Mouse (Mus musculus): ENCODE results near the gene Capn3. TPM values are rescaled to one million over a fixed set of nuclear protein-coding genes. Genes with fewer than 3 reads are reported as not detected.
A peak's percentile ranks its signal among the peaks of the same experiment; 100 is the strongest.

Gene Capn3
- polyA plus RNA-seq (2012; rRNA removed), result 56.2 and 69.8 TPM in 2 replicates

DNA sequence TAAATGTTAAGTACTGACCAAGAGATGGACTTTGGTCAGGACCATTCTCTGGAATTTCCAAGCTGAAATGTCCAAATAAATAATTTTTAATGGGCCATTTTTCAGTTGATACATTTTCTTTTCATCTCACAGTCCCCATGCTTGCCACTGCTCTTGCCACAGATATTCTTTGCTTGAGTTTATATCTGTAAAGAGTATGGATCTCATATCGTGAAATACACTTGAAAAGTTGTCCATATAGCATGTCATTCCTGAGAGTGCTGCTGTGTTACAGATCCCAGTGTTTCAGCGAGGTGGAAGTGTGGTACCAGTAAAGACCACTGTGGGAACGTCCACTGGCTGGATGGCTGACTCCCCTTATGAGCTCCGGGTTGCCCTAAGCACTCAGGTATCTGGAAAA lies at the start of gene Capn3:
TSS of gene Capn3 (plus strand) at position 301 of the 400 bp plus-strand sequence.
- DNase-seq, result no peak
- H3K27me3 ChIP-seq (ENCODE audit: control insufficient read depth, insufficient read depth, low read length), result no peaks in the 10 kb centered on the region
- no peak within 1 kb of the TSS for H3K4me3 ChIP-seq (ENCODE audit: control insufficient read depth, insufficient read depth, low read length)
- H3K4me1 ChIP-seq (replicated peaks; ENCODE audit: control insufficient read depth, insufficient read depth, low read length), result peaks cover 9% of the 10 kb centered on the region; the same call in 1 of the 2 replicates
- peak within 1 kb of the TSS; percentile 47 for H3K27ac ChIP-seq (ENCODE audit: control insufficient read depth, insufficient read depth, low read length)
- TF ChIP-seq POLR2A (IDR thresholded peaks at IDR 0.05; ENCODE audit: control insufficient read depth, extremely low read depth, insufficient read depth, low read length, poor library complexity) (no peak), CTCF (IDR thresholded peaks at IDR 0.05; ENCODE audit: borderline replicate concordance, control insufficient read depth, extremely low read depth, insufficient read depth, low read length, poor library complexity) (no peak)
- 92% methylated on average over 4 of the region's 4 CpGs for WGBS
- peaks cover 4% of the 10 kb centered on the region for H3K36me3 ChIP-seq (ENCODE audit: control insufficient read depth, insufficient read depth, low read length)

- 96% methylated on average over 3 of the region's 3 CpGs for WGBS
- Histone ChIP-seq H3K36me3 (ENCODE audit: control insufficient read depth, insufficient read depth, low read length) (no peaks in the 10 kb centered on the region; the same call in 1 of the 2 replicates), H3K27ac (ENCODE audit: control insufficient read depth, insufficient read depth, low read length) (no peak overlapping the region), H3K27me3 (ENCODE audit: control insufficient read depth, insufficient read depth, low read length) (no peaks in the 10 kb centered on the region), H3K4me3 (ENCODE audit: control insufficient read depth, insufficient read depth, low read length) (no peak overlapping the region), H3K4me1 (replicated peaks; ENCODE audit: control insufficient read depth, insufficient read depth, low read length) (no peaks in the 10 kb centered on the region)
- no peak for DNase-seq
- no peak for TF ChIP-seq CTCF (IDR thresholded peaks at IDR 0.05; ENCODE audit: borderline replicate concordance, control insufficient read depth, extremely low read depth, insufficient read depth, low read length, poor library complexity)
Measured at GRCm38 (mm10) chr2:120411096-120411628, 44.7 kb upstream of the Capn3 start.

GRCm38 (mm10) chr2:120414113-120414512 lies 41.7 kb upstream of the Capn3 start:
- no peak overlapping the region for H3K27ac ChIP-seq (ENCODE audit: control insufficient read depth, insufficient read depth, low read length)
- TF ChIP-seq POLR2A (IDR thresholded peaks at IDR 0.05; ENCODE audit: control insufficient read depth, extremely low read depth, insufficient read depth, low read length, poor library complexity) (no peak), CTCF (IDR thresholded peaks at IDR 0.05; ENCODE audit: borderline replicate concordance, control insufficient read depth, extremely low read depth, insufficient read depth, low read length, poor library complexity) (no peak)
- no peaks in the 10 kb centered on the region for H3K4me1 ChIP-seq (replicated peaks; ENCODE audit: control insufficient read depth, insufficient read depth, low read length)
- DNase-seq, result no peak
- H3K36me3 ChIP-seq (ENCODE audit: control insufficient read depth, insufficient read depth, low read length), result no peaks in the 10 kb centered on the region; the same call in 1 of the 2 replicates
- H3K27me3 ChIP-seq (ENCODE audit: control insufficient read depth, insufficient read depth, low read length), result no peaks in the 10 kb centered on the region
- no peak overlapping the region for H3K4me3 ChIP-seq (ENCODE audit: control insufficient read depth, insufficient read depth, low read length)

GRCm38 (mm10) chr2:120414738-120415414 lies 40.9 kb upstream of the Capn3 start:
- H3K36me3 ChIP-seq (ENCODE audit: control insufficient read depth, insufficient read depth, low read length), result no peaks in the 10 kb centered on the region

GRCm38 (mm10) chr2:120424386-120424785 lies 31.4 kb upstream of the Capn3 start:
- 40% methylated on average over 5 of the region's 5 CpGs for WGBS
- H3K4me3 ChIP-seq (ENCODE audit: control insufficient read depth, insufficient read depth, low read length), result no peak overlapping the region
- no peaks in the 10 kb centered on the region for H3K36me3 ChIP-seq (ENCODE audit: control insufficient read depth, insufficient read depth, low read length)
- H3K27me3 ChIP-seq (ENCODE audit: control insufficient read depth, insufficient read depth, low read length), result no peaks in the 10 kb centered on the region
- H3K4me1 ChIP-seq (replicated peaks; ENCODE audit: control insufficient read depth, insufficient read depth, low read length), result peaks cover 22% of the 10 kb centered on the region
- peak overlapping the region; percentile 74 for H3K27ac ChIP-seq (ENCODE audit: control insufficient read depth, insufficient read depth, low read length)
- TF ChIP-seq POLR2A (IDR thresholded peaks at IDR 0.05; ENCODE audit: control insufficient read depth, extremely low read depth, insufficient read depth, low read length, poor library complexity) (no peak), CTCF (IDR thresholded peaks at IDR 0.05; ENCODE audit: borderline replicate concordance, control insufficient read depth, extremely low read depth, insufficient read depth, low read length, poor library complexity) (no peak)
- DNase-seq, result peak; percentile 47

More at GRCm38 (mm10) chr2:120414738-120415414, 40.9 kb upstream of the Capn3 start:
- Histone ChIP-seq H3K4me3 (ENCODE audit: control insufficient read depth, insufficient read depth, low read length) (no peak overlapping the region), H3K27ac (ENCODE audit: control insufficient read depth, insufficient read depth, low read length) (no peak overlapping the region), H3K4me1 (replicated peaks; ENCODE audit: control insufficient read depth, insufficient read depth, low read length) (no peaks in the 10 kb centered on the region), H3K27me3 (ENCODE audit: control insufficient read depth, insufficient read depth, low read length) (no peaks in the 10 kb centered on the region)
- TF ChIP-seq CTCF (IDR thresholded peaks at IDR 0.05; ENCODE audit: borderline replicate concordance, control insufficient read depth, extremely low read depth, insufficient read depth, low read length, poor library complexity), result no peak
- no peak for TF ChIP-seq POLR2A (IDR thresholded peaks at IDR 0.05; ENCODE audit: control insufficient read depth, extremely low read depth, insufficient read depth, low read length, poor library complexity)
- WGBS, result 90% methylated on average over 1 of the region's 1 CpGs
- DNase-seq, result no peak

GRCm38 (mm10) chr2:120444486-120444885 lies 11.3 kb upstream of the Capn3 start:
- Histone ChIP-seq H3K36me3 (ENCODE audit: control insufficient read depth, insufficient read depth, low read length) (no peaks in the 10 kb centered on the region), H3K4me3 (ENCODE audit: control insufficient read depth, insufficient read depth, low read length) (no peak overlapping the region), H3K27me3 (ENCODE audit: control insufficient read depth, insufficient read depth, low read length) (no peaks in the 10 kb centered on the region), H3K4me1 (replicated peaks; ENCODE audit: control insufficient read depth, insufficient read depth, low read length) (peaks cover 7% of the 10 kb centered on the region), H3K27ac (ENCODE audit: control insufficient read depth, insufficient read depth, low read length) (no peak overlapping the region)
- no peak for TF ChIP-seq POLR2A (IDR thresholded peaks at IDR 0.05; ENCODE audit: control insufficient read depth, extremely low read depth, insufficient read depth, low read length, poor library complexity)
- no peak for TF ChIP-seq CTCF (IDR thresholded peaks at IDR 0.05; ENCODE audit: borderline replicate concordance, control insufficient read depth, extremely low read depth, insufficient read depth, low read length, poor library complexity)
- WGBS, result 96% methylated on average over 1 of the region's 1 CpGs
- no peak for DNase-seq

Measured in thymus, adult 2 months (tissue).